Mouse (Mus musculus): ENCODE measurements around the gene Krtap28-10. TPM values are rescaled to one million over a fixed set of nuclear protein-coding genes. Genes with fewer than 3 reads are reported as not detected.
"Not testable (repeated sequence)": the region's sequence is repeated elsewhere in the genome, so short reads cannot be mapped to it uniquely, and the experiment has no call there.

The Krtap28-10 gene
- polyA plus RNA-seq, 1 experiment from 2014 or later, result not detected

DNA sequence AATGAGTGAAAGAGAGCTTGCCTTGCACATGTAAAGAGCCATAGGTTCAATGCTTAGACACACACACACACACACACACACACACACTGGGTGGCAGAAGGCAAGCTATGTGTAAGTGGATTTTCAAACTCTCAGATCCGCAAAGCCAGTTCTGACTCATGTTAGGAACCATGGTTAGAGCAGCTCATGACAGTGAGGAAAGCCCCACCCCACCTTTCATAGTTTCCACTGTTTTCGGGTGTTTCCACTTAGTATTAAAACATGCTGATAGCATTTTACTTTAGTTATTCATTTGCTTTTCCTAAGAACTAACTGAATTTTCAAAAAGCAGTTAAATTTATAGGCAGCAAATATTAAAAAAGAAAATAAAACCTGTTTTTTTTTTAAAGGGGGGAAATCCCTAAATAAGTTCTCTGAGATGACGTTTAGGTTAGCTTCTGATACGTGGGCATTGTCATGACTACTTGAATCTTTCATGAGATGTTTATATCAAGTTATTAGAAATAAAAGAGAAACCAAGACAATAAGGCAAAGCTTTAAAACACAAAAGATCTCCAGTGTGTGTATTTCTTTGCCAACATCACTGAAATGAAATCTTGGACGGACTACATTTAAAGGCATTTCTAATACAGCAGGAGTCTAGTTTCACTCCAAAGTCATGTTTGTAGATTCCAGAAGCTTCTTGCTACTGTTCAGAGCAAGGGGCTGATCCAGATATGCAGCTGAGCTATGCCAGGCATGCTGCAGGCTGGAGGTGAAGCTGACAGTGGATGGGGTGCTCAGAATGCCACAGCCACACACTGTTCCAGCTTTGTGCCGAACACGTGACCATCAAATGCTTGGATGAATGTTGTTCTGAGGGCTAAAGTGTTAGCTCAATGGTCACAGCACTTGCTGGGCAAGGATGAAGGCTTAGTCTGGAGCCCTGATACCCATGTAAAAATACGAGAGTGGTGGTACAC lies 35.8 kb downstream of the Krtap28-10 start:
- Histone ChIP-seq H3K27me3 (no peaks in the 10 kb centered on the region), H3K36me3 (no peaks in the 10 kb centered on the region), H3K4me3 (no peak overlapping the region), H3K9ac (no peak overlapping the region), H3K4me2 (replicated peaks) (no peak overlapping the region), H3K9me3 (replicated peaks) (no peaks in the 10 kb centered on the region), H3K27ac (no peak overlapping the region), H3K4me1 (no peaks in the 10 kb centered on the region)
- 85% methylated on average over 8 of the region's 8 CpGs for WGBS
- no peak for ATAC-seq (ENCODE audit: low FRiP score)

DNA sequence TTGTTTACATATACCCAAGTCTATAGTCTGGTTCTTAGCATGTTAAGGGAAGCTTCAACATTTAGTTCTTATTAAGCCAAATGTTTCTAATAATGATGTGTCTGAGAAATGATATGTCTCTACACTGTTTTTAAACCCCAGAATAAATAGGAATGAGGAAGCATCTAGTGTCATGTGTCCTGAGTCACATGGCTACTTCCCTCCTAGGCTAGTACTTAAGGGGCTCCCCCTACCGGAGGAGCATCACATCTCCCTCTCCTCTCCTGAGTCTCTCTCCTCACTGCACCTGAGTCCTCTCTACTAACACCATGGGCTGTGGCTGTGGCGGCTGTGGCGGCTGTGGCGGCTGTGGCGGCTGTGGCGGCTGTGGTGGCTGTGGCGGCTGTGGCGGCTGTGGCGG lies 42.0 kb downstream of the Krtap28-10 start, which contains the start of gene Gm47959:
Gene Gm47959, plus strand, starts transcription at position 243 of the 400 bp plus-strand sequence.
- WGBS, result 96% methylated on average over 9 of the region's 9 CpGs
- not testable (repeated sequence) for ATAC-seq (ENCODE audit: low FRiP score); H3K9ac ChIP-seq; H3K27ac ChIP-seq; H3K9me3 ChIP-seq (replicated peaks); H3K27me3 ChIP-seq; H3K4me2 ChIP-seq (replicated peaks); H3K4me1 ChIP-seq; H3K36me3 ChIP-seq; H3K4me3 ChIP-seq

DNA sequence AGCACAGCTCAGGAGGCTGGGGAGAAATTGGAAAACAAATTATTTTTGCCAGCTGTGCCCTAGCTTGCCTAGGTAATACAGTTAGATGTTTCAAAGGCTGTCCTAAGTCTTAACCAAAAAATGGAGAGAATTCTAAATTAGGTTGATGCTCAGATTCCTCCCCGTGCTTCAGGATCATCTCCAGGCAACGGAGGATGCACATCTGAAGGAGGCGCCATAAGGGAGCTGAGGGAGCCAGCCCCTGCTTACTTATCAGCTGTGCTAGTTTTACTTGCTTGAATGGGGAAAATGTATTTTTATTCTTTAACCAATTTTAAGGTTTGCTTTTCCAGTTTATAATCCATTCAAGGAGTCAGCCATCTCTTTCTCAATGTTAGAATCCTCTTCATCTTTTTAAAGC lies 48.3 kb downstream of the Krtap28-10 start:
- Histone ChIP-seq H3K4me1 (no peaks in the 10 kb centered on the region), H3K36me3 (no peaks in the 10 kb centered on the region), H3K9me3 (replicated peaks) (no peaks in the 10 kb centered on the region), H3K27ac (no peak overlapping the region), H3K4me3 (no peak overlapping the region), H3K4me2 (replicated peaks) (no peak overlapping the region), H3K9ac (no peak overlapping the region), H3K27me3 (no peaks in the 10 kb centered on the region)
- ATAC-seq (ENCODE audit: low FRiP score), result no peak
- WGBS, result 75% methylated on average over 3 of the region's 3 CpGs

DNA sequence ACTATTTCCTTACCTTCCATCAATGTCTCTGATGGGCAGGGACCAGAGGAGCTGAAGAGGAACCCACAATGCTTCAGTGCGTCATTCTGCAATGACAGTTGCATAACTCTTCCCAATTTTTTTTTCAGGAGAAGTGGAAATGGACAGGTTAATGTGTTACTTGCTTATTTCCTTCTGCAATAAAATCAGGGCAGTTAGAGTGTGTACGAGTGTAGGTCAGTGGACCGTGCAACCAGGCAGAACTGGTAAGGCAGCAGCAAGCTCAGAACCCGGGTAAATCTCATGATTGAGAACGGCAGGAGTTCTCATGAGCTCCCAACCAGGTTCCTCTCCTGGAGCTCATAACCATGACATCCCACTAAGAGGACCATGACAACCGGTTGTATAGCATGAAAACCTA lies 50.2 kb downstream of the Krtap28-10 start:
- Histone ChIP-seq H3K9me3 (replicated peaks) (no peaks in the 10 kb centered on the region), H3K27me3 (no peaks in the 10 kb centered on the region), H3K9ac (no peak overlapping the region), H3K36me3 (no peaks in the 10 kb centered on the region), H3K4me2 (replicated peaks) (no peak overlapping the region), H3K27ac (no peak overlapping the region), H3K4me3 (no peak overlapping the region), H3K4me1 (no peaks in the 10 kb centered on the region)
- ATAC-seq (ENCODE audit: low FRiP score), result no peak
- 89% methylated on average over 6 of the region's 6 CpGs for WGBS

DNA sequence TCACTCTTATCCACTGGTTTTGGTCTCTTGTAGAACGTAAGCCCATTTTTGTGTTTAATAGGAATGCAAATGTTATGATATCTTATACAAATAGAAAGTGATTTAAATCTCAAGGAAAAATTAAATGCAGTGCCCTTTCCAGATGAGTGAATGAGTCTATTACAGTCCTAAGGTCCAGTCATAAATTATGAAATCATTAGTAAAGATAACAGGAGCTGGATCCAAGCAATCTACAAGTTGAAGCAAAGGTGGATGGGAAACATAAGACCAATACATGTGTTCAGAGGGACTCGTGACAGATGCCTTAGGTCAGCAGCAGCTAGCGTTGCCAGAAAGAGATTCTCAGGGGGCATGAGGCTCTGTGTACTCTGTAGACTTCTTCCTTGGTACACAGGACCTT lies 50.7 kb downstream of the Krtap28-10 start:
- 80% methylated on average over 3 of the region's 3 CpGs for WGBS

More for the DNA sequence above, 50.7 kb downstream of the Krtap28-10 start:
- Histone ChIP-seq H3K27ac (no peak overlapping the region), H3K4me1 (no peaks in the 10 kb centered on the region), H3K36me3 (no peaks in the 10 kb centered on the region), H3K27me3 (no peaks in the 10 kb centered on the region), H3K4me3 (no peak overlapping the region), H3K9ac (no peak overlapping the region), H3K4me2 (replicated peaks) (no peak overlapping the region), H3K9me3 (replicated peaks) (no peaks in the 10 kb centered on the region)
- no peak for ATAC-seq (ENCODE audit: low FRiP score)

Other genes starting within 250 kb of the Krtap28-10 start
- 44.9 and 49.4 TPM in 2 replicates for gene Agfg1, start 203.0 kb downstream of the Krtap28-10 start, polyA plus RNA-seq (2016; fragmentation: Nextera tagmentation; extraction: Ambion mirVana)
- 0.54 and 0.60 TPM in 2 replicates for gene A030005L19Rik, start 129.2 kb downstream of the Krtap28-10 start, polyA plus RNA-seq (2016; fragmentation: Nextera tagmentation; extraction: Ambion mirVana)
- not detected in 2 replicates for gene A030014E15Rik, start 117.6 kb downstream of the Krtap28-10 start, polyA plus RNA-seq (2016; fragmentation: Nextera tagmentation; extraction: Ambion mirVana)
- gene Gm6217, start 111.1 kb downstream of the Krtap28-10 start, polyA plus RNA-seq (2016; fragmentation: Nextera tagmentation; extraction: Ambion mirVana), result not detected in 2 replicates
- not detected in 2 replicates for gene A030003K21Rik, start 99.1 kb downstream of the Krtap28-10 start, polyA plus RNA-seq (2016; fragmentation: Nextera tagmentation; extraction: Ambion mirVana)
- gene Gm7544, start 86.5 kb downstream of the Krtap28-10 start, polyA plus RNA-seq (2016; fragmentation: Nextera tagmentation; extraction: Ambion mirVana), result not detected in 2 replicates
- gene Gm47955, start 82.2 kb downstream of the Krtap28-10 start, polyA plus RNA-seq (2016; fragmentation: Nextera tagmentation; extraction: Ambion mirVana), result not detected in 2 replicates
- gene Gm47959, start 41.9 kb downstream of the Krtap28-10 start, polyA plus RNA-seq (2016; fragmentation: Nextera tagmentation; extraction: Ambion mirVana), result not detected in 2 replicates
- 0.26 and 0.77 TPM in 2 replicates for gene Slc19a3, start 4.0 kb downstream of the Krtap28-10 start, polyA plus RNA-seq (2016; fragmentation: Nextera tagmentation; extraction: Ambion mirVana)
- gene Gm47969, start 2.5 kb upstream of the Krtap28-10 start, polyA plus RNA-seq (2016; fragmentation: Nextera tagmentation; extraction: Ambion mirVana), result not detected in 2 replicates
- not detected in 2 replicates for gene A030005K14Rik, start 16.9 kb upstream of the Krtap28-10 start, polyA plus RNA-seq (2016; fragmentation: Nextera tagmentation; extraction: Ambion mirVana)
- gene Krtap28-13, start 18.4 kb upstream of the Krtap28-10 start, polyA plus RNA-seq (2016; fragmentation: Nextera tagmentation; extraction: Ambion mirVana), result not detected in 2 replicates
- gene Ccl20, start 74.3 kb upstream of the Krtap28-10 start, polyA plus RNA-seq (2016; fragmentation: Nextera tagmentation; extraction: Ambion mirVana), result not detected in 2 replicates
- gene Daw1, start 117.3 kb upstream of the Krtap28-10 start, polyA plus RNA-seq (2016; fragmentation: Nextera tagmentation; extraction: Ambion mirVana), result 0.72 and 0.95 TPM in 2 replicates

All from hindbrain, embryonic 12.5 days (tissue).